Mouse (Mus musculus) left cerebral cortex, postnatal 36 days (tissue): ENCODE data around the gene Raph1. TPM values are rescaled to one million over a fixed set of nuclear protein-coding genes. Genes with fewer than 3 reads are reported as not detected.

Source experiments
- DNase-seq, 2 experiments: peaks; one replicate each; pipeline ENCODE4 v3.0.0; 2021 to 2022; ENCODE audit warnings: low spot score in 2 of 2, mixed read lengths in 1 of 2
- intact Hi-C: fragments of 180-260 bp; cut with DNase I; formaldehyde crosslinking; loops from one replicate; pipeline ENCODE4 v1.15.1; 2025
- total RNA-seq, 2 experiments: library from RNA; stranded (reverse); gene quantifications; 2 replicates each; pipeline ENCODE4 v1.2.3; 2021

Gene Raph1
- total RNA-seq, 2 experiments from 2014 or later = 68.4 to 83.6 TPM

GRCm38 (mm10) chr1:60565931-60566630 is 823 bp downstream of the Raph1 start:
- intact Hi-C loops = loop anchor here (1.0 to 5.0 kb wide), 2 partner anchors 157 to 281 kb away; partner anchors contain the start of gene Abi2
- peak; percentile 51 to 66 for DNase-seq

- intact Hi-C loops = loop anchor here (5.0 kb wide), 1 partner anchor 282 kb away; no protein-coding TSS in a partner anchor
- DNase-seq = peak; percentile 17 to 18
Measured at GRCm38 (mm10) chr1:60565270-60565920, 1.5 kb downstream of the Raph1 start.

- intact Hi-C loops = loop anchor here (5.0 kb wide), 1 partner anchor 283 kb away; no protein-coding TSS in a partner anchor
Measured at GRCm38 (mm10) chr1:60564691-60565090, 2.2 kb downstream of the Raph1 start.

GRCm38 (mm10) chr1:60563021-60563420 is 3.9 kb downstream of the Raph1 start:
- intact Hi-C loops = no loop called here
- no peak for DNase-seq

More at GRCm38 (mm10) chr1:60564691-60565090, 2.2 kb downstream of the Raph1 start:
- no peak for DNase-seq

GRCm38 (mm10) chr1:60543681-60544080 is 23.2 kb downstream of the Raph1 start:
- intact Hi-C loops = no loop called here
- no peak for DNase-seq

GRCm38 (mm10) chr1:60539272-60539671 is 27.6 kb downstream of the Raph1 start:
- no peak for DNase-seq
- intact Hi-C loops = no loop called here

- no peak for DNase-seq
- intact Hi-C loops = no loop called here
Measured at GRCm38 (mm10) chr1:60534932-60535331, 32.0 kb downstream of the Raph1 start.

GRCm38 (mm10) chr1:60530636-60531035 is 36.3 kb downstream of the Raph1 start:
- intact Hi-C loops = no loop called here
- no peak for DNase-seq

- DNase-seq = no peak
- intact Hi-C loops = no loop called here
Measured at GRCm38 (mm10) chr1:60530107-60530506, 36.8 kb downstream of the Raph1 start.

GRCm38 (mm10) chr1:60510584-60510983 is 56.3 kb downstream of the Raph1 start:
- DNase-seq = no peak
- intact Hi-C loops = no loop called here

GRCm38 (mm10) chr1:60503456-60503855 is 63.4 kb downstream of the Raph1 start:
- intact Hi-C loops = no loop called here
- DNase-seq = no peak

GRCm38 (mm10) chr1:60493421-60493820 is 73.5 kb downstream of the Raph1 start:
- no peak for DNase-seq
- intact Hi-C loops = no loop called here

GRCm38 (mm10) chr1:60492404-60492803 is 74.5 kb downstream of the Raph1 start:
- no peak for DNase-seq
- intact Hi-C loops = no loop called here

GRCm38 (mm10) chr1:60490510-60490909 is 76.4 kb downstream of the Raph1 start:
- intact Hi-C loops = no loop called here
- no peak for DNase-seq

- no peak for DNase-seq
- intact Hi-C loops = no loop called here
Measured at GRCm38 (mm10) chr1:60489660-60490059, 77.2 kb downstream of the Raph1 start.

GRCm38 (mm10) chr1:60488635-60489034 is 78.3 kb downstream of the Raph1 start:
- intact Hi-C loops = no loop called here
- peak; percentile 33 to 46 for DNase-seq

- no peak for DNase-seq
- intact Hi-C loops = no loop called here
Measured at GRCm38 (mm10) chr1:60485649-60486048, 81.3 kb downstream of the Raph1 start.

- no peak for DNase-seq
- intact Hi-C loops = no loop called here
Measured at GRCm38 (mm10) chr1:60482881-60483280, 84.0 kb downstream of the Raph1 start.

GRCm38 (mm10) chr1:60481561-60481960 is 85.3 kb downstream of the Raph1 start:
- no peak for DNase-seq
- intact Hi-C loops = no loop called here

GRCm38 (mm10) chr1:60470541-60470940 is 96.4 kb downstream of the Raph1 start:
- intact Hi-C loops = no loop called here
- no peak for DNase-seq

GRCm38 (mm10) chr1:60469491-60469890 is 97.4 kb downstream of the Raph1 start:
- DNase-seq = no peak
- intact Hi-C loops = no loop called here
